Mouse (Mus musculus): Measurements from ENCODE around the gene 2700097O09Rik.

- TF ChIP-seq POLR2A (IDR thresholded peaks at IDR 0.05; ENCODE audit: low read depth, low read length) = no peak
- no peak for TF ChIP-seq CTCF (IDR thresholded peaks at IDR 0.05; ENCODE audit: extremely low read depth, insufficient read length, insufficient replicate concordance, low read depth, low read length)
Observed at GRCm38 (mm10) chr12:54996979-54997474, 82.9 kb downstream of the 2700097O09Rik start.
